Mouse (Mus musculus): Measurements from ENCODE around the gene St3gal3. TPM values are rescaled to one million over a fixed set of nuclear protein-coding genes. Genes with fewer than 3 reads are reported as not detected.

Gene St3gal3
- polyA plus RNA-seq, 1 experiment, result 34.3 TPM

- H3K4me1 ChIP-seq (ENCODE audit: control insufficient read depth, insufficient read depth, insufficient read length, low read length), result no peaks in the 10 kb centered on the region
- no peak overlapping the region for H3K27ac ChIP-seq (replicated peaks; ENCODE audit: low read depth, low read length)
- H3K4me3 ChIP-seq (ENCODE audit: insufficient read depth, low read depth, low read length), result no peak overlapping the region
Observed at GRCm38 (mm10) chr4:118115132-118115531, 19.6 kb downstream of the St3gal3 start.

DNA sequence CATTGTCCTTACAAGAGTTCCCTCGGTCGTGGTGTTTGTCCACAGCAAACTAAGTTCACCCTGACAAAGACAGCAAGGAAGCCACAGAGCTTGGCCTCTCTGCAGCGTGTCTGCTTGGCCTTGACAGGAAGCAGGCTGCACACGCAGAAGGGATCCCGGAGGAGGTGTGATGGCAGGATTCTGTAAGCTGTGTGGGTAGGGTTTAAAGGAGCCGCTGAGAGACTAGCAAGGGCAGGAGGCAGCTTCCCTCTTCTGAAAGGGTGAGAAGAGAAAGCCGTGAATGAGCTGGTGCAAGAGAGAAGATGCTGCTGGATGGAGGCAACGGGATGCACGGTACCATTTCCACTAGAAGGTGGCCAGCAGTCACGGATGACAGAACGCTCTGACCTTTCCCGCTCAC lies 22.1 kb downstream of the St3gal3 start:
- H3K4me1 ChIP-seq (ENCODE audit: control insufficient read depth, insufficient read depth, insufficient read length, low read length), result no peaks in the 10 kb centered on the region
- no peak overlapping the region for H3K27ac ChIP-seq (replicated peaks; ENCODE audit: low read depth, low read length)
- no peak overlapping the region for H3K4me3 ChIP-seq (ENCODE audit: insufficient read depth, low read depth, low read length)

GRCm38 (mm10) chr4:118109649-118110048 lies 25.1 kb downstream of the St3gal3 start:
- Histone ChIP-seq H3K4me1 (ENCODE audit: control insufficient read depth, insufficient read depth, insufficient read length, low read length) (no peaks in the 10 kb centered on the region), H3K4me3 (ENCODE audit: insufficient read depth, low read depth, low read length) (no peak overlapping the region), H3K27ac (replicated peaks; ENCODE audit: low read depth, low read length) (no peak overlapping the region)

- H3K4me1 ChIP-seq (ENCODE audit: control insufficient read depth, insufficient read depth, insufficient read length, low read length), result no peaks in the 10 kb centered on the region
- H3K4me3 ChIP-seq (ENCODE audit: insufficient read depth, low read depth, low read length), result no peak overlapping the region
- H3K27ac ChIP-seq (replicated peaks; ENCODE audit: low read depth, low read length), result no peak overlapping the region
Observed at GRCm38 (mm10) chr4:118108779-118109178, 25.9 kb downstream of the St3gal3 start.

GRCm38 (mm10) chr4:118105256-118106053 lies 29.3 kb downstream of the St3gal3 start:
- no peaks in the 10 kb centered on the region for H3K4me1 ChIP-seq (ENCODE audit: control insufficient read depth, insufficient read depth, insufficient read length, low read length)
- no peak overlapping the region for H3K4me3 ChIP-seq (ENCODE audit: insufficient read depth, low read depth, low read length)
- H3K27ac ChIP-seq (replicated peaks; ENCODE audit: low read depth, low read length), result no peak overlapping the region

DNA sequence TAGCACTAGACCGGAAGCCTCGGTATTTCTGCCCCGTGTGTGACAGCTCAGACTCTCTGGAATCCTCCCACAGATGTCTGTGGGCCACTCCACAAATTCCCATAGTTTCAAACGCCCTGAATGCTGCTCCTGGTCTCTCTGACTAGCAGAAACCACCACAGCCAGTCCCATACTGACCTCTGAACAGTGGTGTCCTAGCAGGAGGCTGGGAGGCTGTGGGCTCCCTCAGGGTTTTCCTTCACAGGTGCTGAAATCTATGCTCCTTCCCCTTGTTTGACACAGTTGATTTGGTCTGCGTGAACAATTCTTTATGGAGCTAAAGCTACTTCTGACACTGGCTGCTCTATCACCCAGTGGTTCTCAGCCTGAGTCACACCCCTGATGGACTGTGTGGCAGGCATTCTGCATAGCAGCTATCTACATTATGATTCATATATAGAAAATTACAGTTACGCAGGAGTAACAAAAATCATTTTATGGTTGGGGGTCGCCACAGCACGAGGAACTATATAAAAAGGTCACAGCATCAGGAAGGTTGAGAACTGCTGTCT lies 31.4 kb downstream of the St3gal3 start:
- Histone ChIP-seq H3K27ac (replicated peaks; ENCODE audit: low read depth, low read length) (no peak overlapping the region), H3K4me3 (ENCODE audit: insufficient read depth, low read depth, low read length) (no peak overlapping the region), H3K4me1 (ENCODE audit: control insufficient read depth, insufficient read depth, insufficient read length, low read length) (no peaks in the 10 kb centered on the region)

GRCm38 (mm10) chr4:118101497-118101896 lies 33.2 kb downstream of the St3gal3 start:
- Histone ChIP-seq H3K4me1 (ENCODE audit: control insufficient read depth, insufficient read depth, insufficient read length, low read length) (no peaks in the 10 kb centered on the region), H3K4me3 (ENCODE audit: insufficient read depth, low read depth, low read length) (no peak overlapping the region), H3K27ac (replicated peaks; ENCODE audit: low read depth, low read length) (no peak overlapping the region)

GRCm38 (mm10) chr4:118099637-118100364 lies 34.9 kb downstream of the St3gal3 start:
- no peak overlapping the region for H3K27ac ChIP-seq (replicated peaks; ENCODE audit: low read depth, low read length)
- H3K4me3 ChIP-seq (ENCODE audit: insufficient read depth, low read depth, low read length), result no peak overlapping the region
- H3K4me1 ChIP-seq (ENCODE audit: control insufficient read depth, insufficient read depth, insufficient read length, low read length), result no peaks in the 10 kb centered on the region

- no peak overlapping the region for H3K4me3 ChIP-seq (ENCODE audit: insufficient read depth, low read depth, low read length)
- no peaks in the 10 kb centered on the region for H3K4me1 ChIP-seq (ENCODE audit: control insufficient read depth, insufficient read depth, insufficient read length, low read length)
- no peak overlapping the region for H3K27ac ChIP-seq (replicated peaks; ENCODE audit: low read depth, low read length)
Observed at GRCm38 (mm10) chr4:118098571-118098970, 36.1 kb downstream of the St3gal3 start.

- no peaks in the 10 kb centered on the region for H3K4me1 ChIP-seq (ENCODE audit: control insufficient read depth, insufficient read depth, insufficient read length, low read length)
- no peak overlapping the region for H3K4me3 ChIP-seq (ENCODE audit: insufficient read depth, low read depth, low read length)
Observed at GRCm38 (mm10) chr4:118096069-118096468, 38.6 kb downstream of the St3gal3 start.

DNA sequence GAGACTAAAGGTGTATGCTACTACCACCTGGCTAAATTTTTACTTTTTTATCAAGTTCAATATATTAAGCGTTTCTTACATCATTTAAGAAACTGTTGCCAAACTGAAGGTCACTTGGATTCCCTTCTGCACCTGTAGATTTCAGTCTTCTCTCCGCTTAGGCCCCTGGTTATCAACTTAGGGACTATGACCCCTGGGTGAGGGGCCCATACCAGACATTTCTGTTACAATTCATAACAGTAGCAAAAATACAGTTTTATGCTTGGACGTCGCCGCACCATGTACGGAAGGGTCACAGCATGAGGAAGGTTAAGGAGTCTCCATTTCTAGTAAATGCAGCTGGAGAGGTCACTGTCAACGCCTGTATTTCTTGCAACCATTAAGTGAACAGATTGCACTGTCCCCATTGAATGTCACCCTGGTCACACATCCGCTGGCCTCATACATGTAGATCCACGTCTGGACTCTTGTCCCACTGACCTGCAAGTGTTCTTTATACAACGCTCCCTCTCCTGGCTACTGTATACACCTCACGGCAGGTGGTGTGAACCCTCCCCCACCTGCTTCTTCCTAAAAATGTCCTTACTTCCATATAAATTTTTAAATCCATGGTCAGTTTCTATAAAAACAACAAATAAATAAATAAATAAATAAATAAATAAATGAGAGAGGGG lies 41.8 kb downstream of the St3gal3 start:
- Histone ChIP-seq H3K4me3 (ENCODE audit: insufficient read depth, low read depth, low read length) (no peak overlapping the region), H3K4me1 (ENCODE audit: control insufficient read depth, insufficient read depth, insufficient read length, low read length) (no peaks in the 10 kb centered on the region), H3K27ac (replicated peaks; ENCODE audit: low read depth, low read length) (no peak overlapping the region)

More at GRCm38 (mm10) chr4:118096069-118096468, 38.6 kb downstream of the St3gal3 start:
- H3K27ac ChIP-seq (replicated peaks; ENCODE audit: low read depth, low read length), result no peak overlapping the region

GRCm38 (mm10) chr4:118090449-118090848 lies 44.3 kb downstream of the St3gal3 start:
- no peak overlapping the region for H3K27ac ChIP-seq (replicated peaks; ENCODE audit: low read depth, low read length)
- H3K4me1 ChIP-seq (ENCODE audit: control insufficient read depth, insufficient read depth, insufficient read length, low read length), result no peaks in the 10 kb centered on the region
- H3K4me3 ChIP-seq (ENCODE audit: insufficient read depth, low read depth, low read length), result no peak overlapping the region

DNA sequence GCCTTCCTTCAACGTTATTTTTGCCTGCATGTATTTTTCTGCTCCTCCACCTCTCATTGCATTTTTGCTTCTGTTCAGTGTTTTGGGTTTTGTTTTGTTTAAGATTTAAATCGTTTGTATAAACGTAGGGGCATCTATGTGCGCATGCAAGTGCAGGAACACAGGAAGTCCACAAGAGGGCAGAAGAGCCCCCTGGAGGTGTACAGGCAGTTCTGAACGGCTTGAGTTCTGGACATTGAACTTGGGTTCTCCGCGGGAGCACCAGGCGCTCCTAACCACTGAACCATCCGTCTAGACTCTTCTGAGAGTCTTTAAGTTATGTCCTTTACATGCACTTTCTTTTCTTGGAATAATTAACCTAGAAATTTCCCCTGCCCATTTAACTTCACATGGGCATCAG lies 44.8 kb downstream of the St3gal3 start:
- Histone ChIP-seq H3K4me1 (ENCODE audit: control insufficient read depth, insufficient read depth, insufficient read length, low read length) (no peaks in the 10 kb centered on the region), H3K27ac (replicated peaks; ENCODE audit: low read depth, low read length) (no peak overlapping the region), H3K4me3 (ENCODE audit: insufficient read depth, low read depth, low read length) (no peak overlapping the region)

- no peaks in the 10 kb centered on the region for H3K4me1 ChIP-seq (ENCODE audit: control insufficient read depth, insufficient read depth, insufficient read length, low read length)
- H3K27ac ChIP-seq (replicated peaks; ENCODE audit: low read depth, low read length), result no peak overlapping the region
- H3K4me3 ChIP-seq (ENCODE audit: insufficient read depth, low read depth, low read length), result no peak overlapping the region
Observed at GRCm38 (mm10) chr4:118088771-118089170, 45.9 kb downstream of the St3gal3 start.

DNA sequence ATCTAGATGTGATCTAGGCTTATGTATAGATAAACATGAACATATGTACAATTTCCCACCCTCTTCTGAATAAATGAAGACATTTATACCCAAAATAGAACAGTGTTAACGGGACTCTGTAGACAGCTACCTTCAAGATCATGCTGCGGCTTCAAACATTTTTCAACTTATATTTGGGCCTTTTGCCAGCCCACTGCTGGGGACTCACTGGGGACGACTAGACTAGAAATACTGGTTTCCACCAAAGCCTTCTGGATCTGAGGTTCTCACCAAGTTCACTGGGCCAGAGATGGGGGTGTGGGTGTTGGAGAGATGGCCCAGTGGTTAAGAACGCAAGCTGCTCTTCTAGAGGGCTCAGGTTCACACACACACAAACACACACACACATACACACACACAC lies 49.7 kb downstream of the St3gal3 start:
- Histone ChIP-seq H3K4me1 (ENCODE audit: control insufficient read depth, insufficient read depth, insufficient read length, low read length) (no peaks in the 10 kb centered on the region), H3K27ac (replicated peaks; ENCODE audit: low read depth, low read length) (no peak overlapping the region), H3K4me3 (ENCODE audit: insufficient read depth, low read depth, low read length) (no peak overlapping the region)
